Mouse (Mus musculus): Measurements from ENCODE around the gene Slc29a4. TPM values are rescaled to one million over a fixed set of nuclear protein-coding genes. Genes with fewer than 3 reads are reported as not detected.

The Slc29a4 gene
- polyA plus RNA-seq, 1 experiment from 2014 or later: 0.16 TPM

- H3K4me1 ChIP-seq (ENCODE audit: insufficient read depth): no peaks in the 10 kb centered on the region
- peaks cover 93% of the 10 kb centered on the region for H3K36me3 ChIP-seq (replicated peaks; ENCODE audit: insufficient read depth, low read length)
- no peak overlapping the region for H3K27ac ChIP-seq (ENCODE audit: low read depth)
- H3K4me2 ChIP-seq (ENCODE audit: low read depth, low read length): no peak overlapping the region
- no peaks in the 10 kb centered on the region for H3K27me3 ChIP-seq (ENCODE audit: insufficient read depth, low read length)
- TF ChIP-seq EP300 (IDR thresholded peaks at IDR 0.05; ENCODE audit: low read depth) (no peak), CTCF (IDR thresholded peaks at IDR 0.05; ENCODE audit: low read depth) (no peak)
- no peak for DNase-seq
- 87% methylated on average over 7 of the region's 7 CpGs for WGBS (ENCODE audit: insufficient replicate concordance)
- ATAC-seq: no peak
- no peak overlapping the region for H3K4me3 ChIP-seq (ENCODE audit: low read depth, low read length)
- no peaks in the 10 kb centered on the region for H3K9me3 ChIP-seq (ENCODE audit: low read length)
- no peak overlapping the region for H3K9ac ChIP-seq (replicated peaks)
These were observed 31.5 kb upstream of the Slc29a4 start for GRCm38 (mm10) chr5:142660656-142661434.

- TF ChIP-seq CTCF (IDR thresholded peaks at IDR 0.05; ENCODE audit: low read depth): no peak
- no peak for TF ChIP-seq EP300 (IDR thresholded peaks at IDR 0.05; ENCODE audit: low read depth)
- H3K9me3 ChIP-seq (ENCODE audit: low read length): no peaks in the 10 kb centered on the region
- H3K9ac ChIP-seq (replicated peaks): no peak overlapping the region
- H3K4me1 ChIP-seq (ENCODE audit: insufficient read depth): no peaks in the 10 kb centered on the region
- H3K4me3 ChIP-seq (ENCODE audit: low read depth, low read length): no peak overlapping the region
- H3K27ac ChIP-seq (ENCODE audit: low read depth): no peak overlapping the region
- no peaks in the 10 kb centered on the region for H3K27me3 ChIP-seq (ENCODE audit: insufficient read depth, low read length)
- H3K36me3 ChIP-seq (replicated peaks; ENCODE audit: insufficient read depth, low read length): peaks cover 68% of the 10 kb centered on the region
- DNase-seq: no peak
- 72% methylated on average over 3 of the region's 3 CpGs for WGBS (ENCODE audit: insufficient replicate concordance)
- ATAC-seq: no peak
- no peak overlapping the region for H3K4me2 ChIP-seq (ENCODE audit: low read depth, low read length)
These were observed 24.4 kb upstream of the Slc29a4 start for GRCm38 (mm10) chr5:142667921-142668320.

- Histone ChIP-seq H3K36me3 (replicated peaks; ENCODE audit: insufficient read depth, low read length) (peaks cover 62% of the 10 kb centered on the region), H3K4me1 (ENCODE audit: insufficient read depth) (no peaks in the 10 kb centered on the region), H3K27ac (ENCODE audit: low read depth) (no peak overlapping the region), H3K27me3 (ENCODE audit: insufficient read depth, low read length) (no peaks in the 10 kb centered on the region), H3K4me2 (ENCODE audit: low read depth, low read length) (no peak overlapping the region), H3K9me3 (ENCODE audit: low read length) (no peaks in the 10 kb centered on the region), H3K9ac (replicated peaks) (no peak overlapping the region), H3K4me3 (ENCODE audit: low read depth, low read length) (no peak overlapping the region)
- DNase-seq (no peak), ATAC-seq (no peak)
- no peak for TF ChIP-seq CTCF (IDR thresholded peaks at IDR 0.05; ENCODE audit: low read depth)
- TF ChIP-seq EP300 (IDR thresholded peaks at IDR 0.05; ENCODE audit: low read depth): no peak
- WGBS (ENCODE audit: insufficient replicate concordance): 85% methylated on average over 11 of the region's 11 CpGs
These were observed 23.6 kb upstream of the Slc29a4 start for GRCm38 (mm10) chr5:142668556-142669263.

- ATAC-seq (no peak), DNase-seq (no peak)
- peaks cover 52% of the 10 kb centered on the region for H3K36me3 ChIP-seq (replicated peaks; ENCODE audit: insufficient read depth, low read length)
- H3K4me2 ChIP-seq (ENCODE audit: low read depth, low read length): no peak overlapping the region
- WGBS (ENCODE audit: insufficient replicate concordance): 85% methylated on average over 7 of the region's 7 CpGs
- no peaks in the 10 kb centered on the region for H3K27me3 ChIP-seq (ENCODE audit: insufficient read depth, low read length)
- no peak overlapping the region for H3K9ac ChIP-seq (replicated peaks)
- no peaks in the 10 kb centered on the region for H3K4me1 ChIP-seq (ENCODE audit: insufficient read depth)
- TF ChIP-seq EP300 (IDR thresholded peaks at IDR 0.05; ENCODE audit: low read depth) (no peak), CTCF (IDR thresholded peaks at IDR 0.05; ENCODE audit: low read depth) (0 out of 2 replicates have a peak, but pooled peaks have one; percentile 17)
- no peak overlapping the region for H3K4me3 ChIP-seq (ENCODE audit: low read depth, low read length)
- H3K9me3 ChIP-seq (ENCODE audit: low read length): no peaks in the 10 kb centered on the region
- H3K27ac ChIP-seq (ENCODE audit: low read depth): no peak overlapping the region
These were observed 22.6 kb upstream of the Slc29a4 start for GRCm38 (mm10) chr5:142669726-142670125.

- Histone ChIP-seq H3K27me3 (ENCODE audit: insufficient read depth, low read length) (no peaks in the 10 kb centered on the region), H3K4me3 (ENCODE audit: low read depth, low read length) (no peak overlapping the region), H3K27ac (ENCODE audit: low read depth) (no peak overlapping the region), H3K4me2 (ENCODE audit: low read depth, low read length) (no peak overlapping the region), H3K4me1 (ENCODE audit: insufficient read depth) (no peaks in the 10 kb centered on the region), H3K9ac (replicated peaks) (no peak overlapping the region), H3K36me3 (replicated peaks; ENCODE audit: insufficient read depth, low read length) (peaks cover 19% of the 10 kb centered on the region), H3K9me3 (ENCODE audit: low read length) (no peaks in the 10 kb centered on the region)
- 32% methylated on average over 5 of the region's 5 CpGs for WGBS (ENCODE audit: insufficient replicate concordance)
- TF ChIP-seq EP300 (IDR thresholded peaks at IDR 0.05; ENCODE audit: low read depth) (no peak), CTCF (IDR thresholded peaks at IDR 0.05; ENCODE audit: low read depth) (peak; percentile 54)
- DNase-seq: no peak
- no peak for ATAC-seq
These were observed 19.2 kb upstream of the Slc29a4 start for GRCm38 (mm10) chr5:142673082-142673481.

GRCm38 (mm10) chr5:142678141-142678571, 14.2 kb upstream of the Slc29a4 start:
- ATAC-seq: peak; percentile 33; the same call in 1 of the 2 replicates
- Histone ChIP-seq H3K9ac (replicated peaks) (no peak overlapping the region), H3K4me1 (ENCODE audit: insufficient read depth) (no peaks in the 10 kb centered on the region), H3K4me2 (ENCODE audit: low read depth, low read length) (no peak overlapping the region), H3K27ac (ENCODE audit: low read depth) (no peak overlapping the region), H3K36me3 (replicated peaks; ENCODE audit: insufficient read depth, low read length) (no peaks in the 10 kb centered on the region), H3K9me3 (ENCODE audit: low read length) (peaks cover 1% of the 10 kb centered on the region; the same call in 1 of the 2 replicates), H3K4me3 (ENCODE audit: low read depth, low read length) (no peak overlapping the region), H3K27me3 (ENCODE audit: insufficient read depth, low read length) (no peaks in the 10 kb centered on the region)
- no peak for DNase-seq
- TF ChIP-seq EP300 (IDR thresholded peaks at IDR 0.05; ENCODE audit: low read depth) (no peak), CTCF (IDR thresholded peaks at IDR 0.05; ENCODE audit: low read depth) (no peak)
- 39% methylated on average over 7 of the region's 7 CpGs for WGBS (ENCODE audit: insufficient replicate concordance)

Data from liver, postnatal 0 days (tissue).